Mouse (Mus musculus) heart, embryonic 13.5 days (tissue): ENCODE data around the gene Gng8. TPM values are rescaled to one million over a fixed set of nuclear protein-coding genes. Genes with fewer than 3 reads are reported as not detected.

Experiments used
- ATAC-seq: fragments of 200-750 bp; cut with Nextera tagmentation; 2 replicates; pipeline ENCODE4 v1.8.0; 2017; ENCODE audit warnings: moderate TSS enrichment; ENCODE audit not compliant: insufficient number of reproducible peaks, low FRiP score, low TSS enrichment; ENCODE audit errors: extremely low read depth
- H3K27ac ChIP-seq: fragments of 300-500 bp; sonication (generic); replicated peaks from 2 replicates; pipeline ENCODE4 v1.5.1; 2015; ENCODE audit warnings: moderate library complexity, mild to moderate bottlenecking, inconsistent platforms
- H3K27me3 ChIP-seq: fragments of 300-500 bp; sonication (generic); replicated peaks from 2 replicates; pipeline ENCODE4 v1.6.1; 2015; ENCODE audit warnings: mild to moderate bottlenecking, inconsistent platforms
- H3K36me3 ChIP-seq: fragments of 300-500 bp; sonication (generic); 2 replicates; pipeline ENCODE4 v1.6.1; 2015; ENCODE audit warnings: mild to moderate bottlenecking, inconsistent platforms
- H3K4me1 ChIP-seq: fragments of 300-500 bp; sonication (generic); 2 replicates; pipeline ENCODE4 v1.6.1; 2015; ENCODE audit warnings: inconsistent platforms
- H3K4me2 ChIP-seq: fragments of 300-500 bp; sonication (generic); 2 replicates; pipeline ENCODE4 v1.6.1; 2015; ENCODE audit warnings: inconsistent platforms, mild to moderate bottlenecking, moderate library complexity
- H3K4me3 ChIP-seq: fragments of 300-500 bp; sonication (generic); 2 replicates; pipeline ENCODE4 v1.5.1; 2015; ENCODE audit warnings: moderate library complexity, mild to moderate bottlenecking, inconsistent platforms
- H3K9ac ChIP-seq: fragments of 300-500 bp; sonication (generic); 2 replicates; pipeline ENCODE4 v1.6.1; 2015; ENCODE audit warnings: inconsistent platforms, mild to moderate bottlenecking, moderate library complexity
- H3K9me3 ChIP-seq: fragments of 300-500 bp; sonication (generic); 2 replicates; pipeline ENCODE4 v1.6.1; 2016; ENCODE audit warnings: inconsistent platforms
- WGBS: fragments of 180-500 bp; shearing (Covaris S2); methylation state at CpG from one replicate; pipeline ENCODE4 v1.1.7; 2015; ENCODE audit warnings: mixed read lengths; 5-methylcytosine and 5-hydroxymethylcytosine counted together
- polyA plus RNA-seq: library from polyadenylated mRNA; unstranded; fragments of >200 nt; fragmentation: Nextera tagmentation; extraction: Ambion mirVana; gene quantifications from 2 replicates; pipeline ENCODE4 v1.2.1, GENCODE M21; 2015

Gene Gng8
- polyA plus RNA-seq, 1 experiment from 2014 or later, result 4.5 TPM

DNA sequence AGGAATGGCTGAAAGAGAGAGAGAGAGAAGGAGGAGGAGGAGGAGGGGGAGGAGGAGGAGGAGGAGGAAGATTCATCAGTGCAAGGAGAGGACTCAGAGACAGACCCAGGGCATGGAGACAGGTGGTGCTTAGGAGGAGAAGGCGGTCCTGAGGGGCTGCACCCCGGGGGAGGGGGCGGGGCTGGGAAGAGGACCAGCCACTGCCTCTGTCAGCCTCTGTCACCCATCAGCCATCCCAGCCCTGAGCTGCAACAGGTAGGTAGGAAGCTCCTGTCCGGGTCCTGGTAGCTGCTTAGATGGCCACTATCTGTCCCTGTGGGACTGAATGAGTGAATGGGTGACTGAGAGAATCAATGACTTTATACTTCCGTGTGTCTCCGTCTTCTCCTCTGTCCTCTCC, 2.0 kb downstream of the Gng8 start:
- H3K4me1 ChIP-seq, result peaks cover 55% of the 10 kb centered on the region
- no peak for ATAC-seq
- H3K36me3 ChIP-seq, result peaks cover 12% of the 10 kb centered on the region
- H3K4me3 ChIP-seq, result peak overlapping the region; percentile 35
- H3K9me3 ChIP-seq, result no peaks in the 10 kb centered on the region
- H3K27me3 ChIP-seq, result peaks cover 41% of the 10 kb centered on the region
- 7% methylated on average over 6 of the region's 6 CpGs for WGBS
- no peak overlapping the region for H3K27ac ChIP-seq
- peak overlapping the region; percentile 69 for H3K9ac ChIP-seq
- peak overlapping the region; percentile 72 for H3K4me2 ChIP-seq

DNA sequence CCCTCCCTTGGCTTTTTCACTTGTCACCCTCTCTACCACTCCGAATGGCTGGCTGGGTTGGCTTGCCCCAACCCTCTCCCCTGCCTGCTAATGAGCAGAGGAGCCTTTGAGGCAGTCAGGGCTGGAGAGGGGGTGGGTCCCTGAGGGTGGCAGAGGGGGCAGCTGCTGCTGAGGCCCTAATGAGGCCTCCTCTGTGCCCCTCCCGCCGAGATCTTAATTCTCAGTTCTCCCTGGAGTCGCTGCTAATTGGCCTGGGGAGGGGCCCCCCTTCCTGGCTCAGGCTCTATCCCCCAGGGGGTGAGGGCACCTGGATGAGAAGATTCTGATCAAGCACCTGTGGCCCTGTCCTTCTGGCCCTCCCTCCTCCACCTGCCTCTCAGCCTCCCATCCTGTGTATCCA, 2.7 kb downstream of the Gng8 start:
- peak overlapping the region; percentile 35; the same call in 1 of the 2 replicates for H3K4me3 ChIP-seq
- no peaks in the 10 kb centered on the region for H3K9me3 ChIP-seq
- H3K36me3 ChIP-seq, result peaks cover 6% of the 10 kb centered on the region; the same call in 1 of the 2 replicates
- 1% methylated on average over 4 of the region's 4 CpGs for whole genome bisulfite sequencing
- H3K4me2 ChIP-seq, result peak overlapping the region; percentile 72
- H3K27me3 ChIP-seq, result peaks cover 48% of the 10 kb centered on the region
- peak overlapping the region; percentile 71 for H3K9ac ChIP-seq
- H3K4me1 ChIP-seq, result peaks cover 55% of the 10 kb centered on the region
- H3K27ac ChIP-seq, result no peak overlapping the region
- no peak for ATAC-seq

GRCm38 (mm10) chr7:16895000-16895399, 3.4 kb downstream of the Gng8 start:
- Histone ChIP-seq H3K36me3 (no peaks in the 10 kb centered on the region), H3K4me2 (peak overlapping the region; percentile 72), H3K9ac (peak overlapping the region; percentile 71), H3K4me3 (peak overlapping the region; percentile 35), H3K9me3 (no peaks in the 10 kb centered on the region), H3K27ac (no peak overlapping the region), H3K27me3 (peaks cover 55% of the 10 kb centered on the region), H3K4me1 (peaks cover 49% of the 10 kb centered on the region)
- WGBS, result under 1% methylated on average over 24 of the region's 24 CpGs
- peak; percentile 7; the same call in 1 of the 2 replicates for ATAC-seq

GRCm38 (mm10) chr7:16895511-16895910, 3.9 kb downstream of the Gng8 start:
- Histone ChIP-seq H3K4me1 (peaks cover 44% of the 10 kb centered on the region), H3K27ac (no peak overlapping the region), H3K36me3 (no peaks in the 10 kb centered on the region), H3K4me2 (peak overlapping the region; percentile 72), H3K4me3 (peak overlapping the region; percentile 35), H3K9me3 (no peaks in the 10 kb centered on the region), H3K27me3 (peaks cover 60% of the 10 kb centered on the region), H3K9ac (peak overlapping the region; percentile 71)
- no peak for ATAC-seq
- WGBS, result 37% methylated on average over 10 of the region's 10 CpGs

GRCm38 (mm10) chr7:16900526-16900925, 8.9 kb downstream of the Gng8 start:
- peaks cover 17% of the 10 kb centered on the region for H3K4me1 ChIP-seq
- H3K4me2 ChIP-seq, result no peak overlapping the region
- 31% methylated on average over 5 of the region's 5 CpGs for WGBS
- no peaks in the 10 kb centered on the region for H3K36me3 ChIP-seq
- no peak overlapping the region for H3K9ac ChIP-seq
- peaks cover 72% of the 10 kb centered on the region for H3K27me3 ChIP-seq
- no peaks in the 10 kb centered on the region for H3K9me3 ChIP-seq
- H3K4me3 ChIP-seq, result no peak overlapping the region
- no peak overlapping the region for H3K27ac ChIP-seq
- no peak for ATAC-seq

GRCm38 (mm10) chr7:16903439-16903955, 11.9 kb downstream of the Gng8 start:
- H3K9me3 ChIP-seq, result no peaks in the 10 kb centered on the region
- 66% methylated on average over 2 of the region's 2 CpGs for WGBS
- peaks cover 89% of the 10 kb centered on the region for H3K27me3 ChIP-seq

GRCm38 (mm10) chr7:16904120-16904675, 12.6 kb downstream of the Gng8 start:
- H3K27ac ChIP-seq, result no peak overlapping the region
- H3K9ac ChIP-seq, result 0 out of 2 replicates have a peak overlapping the region, but pooled peaks have one; percentile 10
- 33% methylated on average over 9 of the region's 10 CpGs for WGBS
- peaks cover 51% of the 10 kb centered on the region for H3K4me1 ChIP-seq
- H3K9me3 ChIP-seq, result no peaks in the 10 kb centered on the region
- no peak overlapping the region for H3K4me2 ChIP-seq
- H3K27me3 ChIP-seq, result peaks cover 89% of the 10 kb centered on the region
- no peak overlapping the region for H3K4me3 ChIP-seq
- no peaks in the 10 kb centered on the region for H3K36me3 ChIP-seq
- ATAC-seq, result no peak

More at GRCm38 (mm10) chr7:16903439-16903955, 11.9 kb downstream of the Gng8 start:
- Histone ChIP-seq H3K27ac (no peak overlapping the region), H3K4me1 (peaks cover 44% of the 10 kb centered on the region), H3K4me2 (no peak overlapping the region), H3K36me3 (no peaks in the 10 kb centered on the region), H3K9ac (no peak overlapping the region), H3K4me3 (no peak overlapping the region)
- no peak for ATAC-seq

DNA sequence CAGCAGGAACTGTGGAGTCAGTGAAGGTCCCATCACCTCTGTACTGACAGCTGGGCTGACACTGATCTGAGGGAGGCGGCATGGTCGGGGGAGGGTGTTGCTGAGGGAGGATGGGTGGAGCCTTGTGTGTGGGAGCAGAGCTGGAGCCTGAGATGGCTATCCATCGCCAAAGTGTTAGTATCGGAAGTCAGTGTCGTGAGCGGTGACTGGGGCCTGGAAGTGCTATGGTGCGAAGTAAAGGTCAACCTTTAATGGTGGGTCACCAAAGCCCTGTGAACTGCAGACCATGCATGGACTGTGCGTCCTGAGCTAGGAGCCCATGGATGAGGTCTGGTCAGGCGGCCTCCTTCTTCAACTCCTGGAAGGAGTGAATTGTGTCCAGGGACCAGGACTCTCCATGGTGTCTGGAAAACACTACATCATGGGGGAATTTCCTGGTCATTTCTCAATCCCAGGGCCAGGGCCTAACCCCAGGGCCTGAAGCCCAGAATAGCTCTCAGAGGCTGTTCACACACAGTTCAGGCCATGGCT, 14.0 kb downstream of the Gng8 start:
- 35% methylated on average over 9 of the region's 9 CpGs for WGBS
- Histone ChIP-seq H3K27ac (peak overlapping the region; percentile 25; the same call in 1 of the 2 replicates), H3K36me3 (no peaks in the 10 kb centered on the region), H3K9me3 (no peaks in the 10 kb centered on the region), H3K9ac (no peak overlapping the region), H3K4me3 (no peak overlapping the region), H3K4me1 (peaks cover 61% of the 10 kb centered on the region), H3K4me2 (no peak overlapping the region), H3K27me3 (peaks cover 89% of the 10 kb centered on the region)
- ATAC-seq, result no peak

DNA sequence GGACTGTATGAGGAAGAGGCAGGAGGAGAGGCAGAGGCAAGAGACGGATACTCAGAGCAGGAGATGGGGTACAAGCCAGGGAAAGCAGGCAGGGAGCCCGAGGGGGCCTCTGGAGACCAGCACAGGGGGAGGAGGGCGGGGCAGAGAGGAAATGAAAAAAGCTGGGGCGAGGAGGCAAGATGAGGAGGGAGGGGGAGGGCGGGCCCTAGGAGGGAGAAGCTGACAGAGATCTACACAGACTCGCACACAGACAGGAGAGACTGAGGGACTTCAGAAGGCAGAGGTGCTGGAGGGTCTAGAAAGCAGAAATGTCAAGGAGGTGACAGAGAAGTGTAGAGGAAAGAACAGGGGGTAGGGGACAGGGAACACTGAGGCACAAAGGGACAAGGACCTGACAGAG, 14.7 kb downstream of the Gng8 start, which contains the start of gene Ptgir:
Gene Ptgir (plus strand): TSS at position 210 of the 400 bp plus-strand sequence.
- no peak within 1 kb of the TSS for H3K4me3 ChIP-seq
- H3K4me1 ChIP-seq, result peaks cover 61% of the 10 kb centered on the region
- H3K9ac ChIP-seq, result peak within 1 kb of the TSS; percentile 40; the same call in 1 of the 2 replicates
- H3K4me2 ChIP-seq, result peak within 1 kb of the TSS; percentile 7; the same call in 1 of the 2 replicates
- no peaks in the 10 kb centered on the region for H3K9me3 ChIP-seq
- peaks cover 88% of the 10 kb centered on the region for H3K27me3 ChIP-seq
- WGBS, result 11% methylated on average over 5 of the region's 6 CpGs
- no peak for ATAC-seq
- peak within 1 kb of the TSS; percentile 25; the same call in 1 of the 2 replicates for H3K27ac ChIP-seq
- no peaks in the 10 kb centered on the region for H3K36me3 ChIP-seq

- WGBS, result 83% methylated on average over 41 of the region's 41 CpGs
- Histone ChIP-seq H3K27ac (no peak overlapping the region), H3K4me1 (peaks cover 60% of the 10 kb centered on the region), H3K27me3 (peaks cover 87% of the 10 kb centered on the region), H3K9ac (no peak overlapping the region), H3K4me3 (no peak overlapping the region), H3K4me2 (peak overlapping the region; percentile 7; the same call in 1 of the 2 replicates), H3K9me3 (no peaks in the 10 kb centered on the region), H3K36me3 (no peaks in the 10 kb centered on the region)
- ATAC-seq, result no peak
Observed at GRCm38 (mm10) chr7:16906889-16907559, 15.4 kb downstream of the Gng8 start.

GRCm38 (mm10) chr7:16907842-16908241, 16.3 kb downstream of the Gng8 start:
- no peak overlapping the region for H3K27ac ChIP-seq
- H3K9me3 ChIP-seq, result no peaks in the 10 kb centered on the region
- H3K9ac ChIP-seq, result peak overlapping the region; percentile 41; the same call in 1 of the 2 replicates
- H3K4me2 ChIP-seq, result peak overlapping the region; percentile 40
- ATAC-seq, result no peak
- whole genome bisulfite sequencing, result 8% methylated on average over 7 of the region's 7 CpGs
- H3K27me3 ChIP-seq, result peaks cover 87% of the 10 kb centered on the region
- peaks cover 57% of the 10 kb centered on the region for H3K4me1 ChIP-seq
- 0 out of 2 replicates have a peak overlapping the region, but pooled peaks have one; percentile 8 for H3K4me3 ChIP-seq
- no peaks in the 10 kb centered on the region for H3K36me3 ChIP-seq
